ENCODE assay signal across 10 mouse cellular contexts in the genomic region with DNA sequence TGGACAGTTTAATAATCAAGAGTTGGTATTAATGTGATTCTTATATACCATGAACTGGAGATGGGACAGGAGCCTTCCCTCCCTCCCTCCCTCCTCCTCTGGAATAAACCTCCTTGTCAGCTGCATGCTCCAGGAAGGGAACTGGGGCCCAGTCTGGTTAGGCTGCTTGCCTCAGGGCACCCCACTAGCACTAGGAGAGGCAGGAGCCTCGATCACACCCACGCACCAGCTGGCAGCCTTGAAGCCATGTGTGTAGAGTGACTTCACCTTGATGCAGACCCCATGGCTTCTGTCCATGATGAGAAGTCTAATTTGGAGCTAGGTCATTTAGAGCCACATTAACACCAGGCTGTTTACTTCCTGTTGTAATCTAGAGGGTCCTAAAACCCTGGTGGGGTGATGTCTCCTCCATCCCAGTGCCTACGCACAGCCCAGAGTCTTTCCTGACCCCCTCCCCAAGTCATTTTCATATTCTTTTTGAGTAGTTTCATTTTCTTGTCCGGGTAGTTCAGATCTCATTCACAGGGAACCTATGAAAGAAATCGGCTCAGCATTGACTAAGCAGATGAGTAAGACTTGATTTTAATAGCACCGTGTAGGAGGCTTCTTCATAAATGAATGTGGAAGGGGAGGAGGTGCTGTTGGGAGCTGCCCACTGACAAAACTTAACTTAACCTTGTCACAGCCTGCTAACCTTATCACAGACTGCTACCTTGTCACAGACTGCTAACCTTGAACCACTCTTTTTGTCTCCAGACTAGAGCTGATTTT.
A peak's percentile ranks its signal among the peaks of the same experiment; 100 is the strongest.
DNase-seq lines count a peak whose midpoint lies in the region.
"Had no signal": no experiment of that assay in that cellular context is flagged by ENCODE, and none has a peak within 500 bp of the region (broad histone marks: within the 10 kb centered on the region; RNA-seq: fewer than 3 reads in every experiment).

No protein-coding gene starts in this region.

- DNase-seq in 3T3-L1 (ENCODE audit: low read depth, low spot score), result peak; percentile 43
- DNase-seq in CD4-positive helper T cell, adult 2 months (ENCODE audit: low read depth, low spot score), result peak; percentile 40
- DNase-seq in cerebellum, adult 11 months, result peak; percentile 10
- DNase-seq in cerebellum, postnatal 25 days, result peak; percentile 42 to 69
- DNase-seq in layer of hippocampus, adult 9-11 months, result no peak
- DNase-seq in yolk sac, embryonic 10.5 days (ENCODE audit: low spot score), result no peak
- no peak for DNase-seq in heart, postnatal 4 days
- DNase-seq: adrenal gland, postnatal 14 days; heart, adult 11 months; heart, postnatal 36 days had no signal

Comparison
In these comparisons a context has a peak if more than half of its experiments do, and no peak if none do; other contexts are left out.
1. DNase-seq: peak in 3T3-L1 (single experiment), CD4-positive helper T cell, adult 2 months (single experiment), cerebellum, adult 11 months (single experiment) and cerebellum, postnatal 25 days (2 of 2); none in layer of hippocampus, adult 9-11 months (single experiment), yolk sac, embryonic 10.5 days (single experiment) and heart, postnatal 4 days (single experiment).